Mouse (Mus musculus) yolk sac, embryonic 10.5 days (tissue): ENCODE data around the gene Necap1.

ENCODE experiments used
- DNase-seq: peaks from one replicate; pipeline ENCODE4 v3.0.0-alpha.2; 2017; ENCODE audit warnings: low spot score

The Necap1 gene

DNA sequence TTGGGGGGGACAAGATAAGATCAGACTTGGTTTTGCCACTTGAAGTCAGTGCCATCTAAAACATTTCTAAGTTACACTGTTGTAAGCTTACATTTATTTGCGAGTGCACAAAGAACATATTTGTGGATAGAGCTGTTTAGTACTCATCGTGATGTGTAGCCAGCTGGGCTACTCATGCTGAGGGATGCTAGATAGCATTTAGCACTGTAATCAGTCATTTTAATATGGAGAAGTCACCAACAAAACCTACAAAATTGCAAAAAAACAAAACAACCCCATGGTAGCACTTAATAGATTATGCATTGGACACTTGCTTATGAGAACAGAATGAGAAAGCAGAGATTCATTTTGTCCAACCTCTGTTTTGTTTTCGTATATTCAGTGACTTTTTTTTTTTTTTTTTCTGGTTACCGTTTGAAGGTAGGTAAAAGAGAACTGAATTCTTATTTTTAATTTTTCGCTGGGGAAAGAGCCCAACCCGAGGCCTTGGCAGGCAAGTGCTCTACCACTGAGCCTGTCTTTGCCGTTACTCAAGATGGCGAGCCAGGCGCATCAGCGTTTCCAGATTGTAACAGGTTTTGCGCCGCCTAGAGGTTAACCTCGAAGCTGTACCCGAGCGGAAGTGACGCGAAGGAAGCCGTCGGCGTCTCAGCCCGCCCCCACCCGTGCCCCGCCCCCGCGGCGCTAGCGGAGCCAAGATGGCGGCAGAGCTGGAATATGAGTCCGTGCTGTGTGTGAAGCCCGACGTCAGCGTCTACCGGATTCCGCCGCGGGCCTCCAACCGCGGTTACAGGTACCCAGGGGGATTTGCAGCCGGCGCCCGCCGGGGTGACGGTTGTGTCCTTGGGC is at the start of gene Necap1:
Gene Necap1, plus strand, starts transcription at position 604 of the 849 bp plus-strand sequence.
- DNase-seq, result peak; percentile 93

DNA sequence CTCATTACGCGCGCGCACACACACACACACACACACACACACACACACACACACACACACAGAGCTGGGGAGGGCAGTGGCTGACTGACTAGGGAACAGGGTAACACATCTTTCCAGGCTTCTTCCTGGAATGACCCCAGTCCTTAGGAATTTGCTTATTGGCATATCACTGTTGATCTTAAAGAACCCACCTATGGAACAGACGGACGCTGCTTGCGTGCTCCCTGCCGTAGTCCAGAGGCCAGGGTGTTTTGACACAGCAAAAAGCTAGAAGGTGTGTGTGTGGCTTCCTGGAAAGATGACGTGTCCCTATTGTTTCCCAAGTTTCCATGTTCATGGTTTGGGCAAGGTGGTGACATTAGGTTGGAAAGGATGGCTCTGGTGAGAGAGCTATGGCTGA is 49.1 kb upstream of the Necap1 start:
- DNase-seq, result peak; percentile 55

DNA sequence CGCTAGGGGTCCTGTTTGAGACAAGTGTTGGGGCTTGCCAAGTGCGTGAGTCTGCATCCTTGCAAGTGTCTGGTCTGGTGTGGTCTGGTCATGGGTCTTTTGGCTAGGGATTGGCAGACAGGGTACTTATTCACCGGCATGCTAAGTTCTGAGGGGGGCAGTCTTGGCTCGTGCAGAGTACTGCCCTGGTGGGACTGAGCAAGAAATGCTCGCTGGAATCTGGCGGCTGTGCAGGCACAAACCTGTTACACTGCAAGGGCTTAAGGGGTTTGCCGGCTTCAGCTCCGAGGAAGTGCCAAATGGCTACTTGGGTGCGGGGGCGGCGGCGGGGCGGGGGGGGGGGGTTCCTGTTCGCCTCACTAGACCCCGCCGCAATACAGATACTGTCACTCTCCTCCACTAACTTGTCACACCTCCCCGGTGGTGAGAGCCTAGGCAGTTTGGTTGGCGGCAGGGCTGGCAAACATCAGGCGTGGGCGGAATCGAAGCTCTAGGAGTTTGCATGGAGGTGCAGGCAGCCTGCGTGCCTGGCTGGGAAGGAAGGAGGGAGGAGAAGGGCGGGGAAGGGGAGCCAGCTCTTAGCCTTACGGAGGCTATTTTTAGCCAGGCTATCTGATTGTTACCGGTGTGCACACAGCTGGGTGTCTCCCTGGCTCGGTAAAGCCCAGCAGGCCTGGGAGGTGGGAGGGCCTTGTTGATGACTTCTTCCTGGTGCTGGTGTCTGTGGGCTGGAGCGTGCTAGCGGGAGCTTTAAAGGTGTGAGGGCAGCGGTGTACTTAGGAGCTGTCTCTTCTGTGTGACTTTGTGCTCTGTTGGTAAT is 48.1 kb upstream of the Necap1 start:
- DNase-seq, result peak; percentile 86

DNA sequence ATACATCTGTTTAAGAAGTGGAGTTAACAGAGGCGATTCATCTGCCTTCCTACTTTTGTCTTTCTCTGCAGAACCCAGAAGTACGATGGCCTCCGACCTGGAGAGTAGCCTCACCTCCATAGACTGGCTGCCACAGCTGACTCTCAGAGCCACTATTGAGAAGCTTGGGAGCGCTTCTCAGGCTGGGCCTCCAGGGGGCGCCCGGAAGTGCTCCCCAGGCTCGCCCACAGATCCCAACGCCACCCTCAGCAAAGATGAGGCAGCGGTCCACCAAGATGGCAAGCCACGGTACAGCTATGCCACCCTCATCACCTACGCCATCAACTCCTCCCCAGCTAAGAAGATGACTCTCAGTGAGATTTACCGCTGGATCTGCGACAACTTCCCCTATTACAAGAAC is 46.2 kb upstream of the Necap1 start:
- DNase-seq, result no peak

DNA sequence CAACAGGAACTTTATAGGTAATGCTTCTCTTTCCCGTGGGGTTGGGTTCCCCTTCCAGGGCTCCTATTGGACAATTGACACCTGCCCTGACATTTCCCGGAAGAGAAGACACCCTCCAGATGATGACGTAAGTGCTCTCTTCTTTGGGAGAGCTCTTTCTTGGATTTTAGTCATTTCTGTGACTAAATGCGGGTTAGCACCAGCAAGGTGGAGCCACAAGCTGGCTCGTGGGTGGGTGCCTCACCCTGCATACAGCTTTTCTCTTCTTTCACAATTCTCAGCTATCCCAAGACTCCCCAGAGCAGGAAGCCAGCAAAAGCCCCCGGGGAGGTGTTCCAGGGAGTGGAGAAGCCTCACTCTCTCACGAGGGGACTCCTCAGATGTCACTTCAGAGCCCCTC is 41.4 kb upstream of the Necap1 start:
- no peak for DNase-seq

DNA sequence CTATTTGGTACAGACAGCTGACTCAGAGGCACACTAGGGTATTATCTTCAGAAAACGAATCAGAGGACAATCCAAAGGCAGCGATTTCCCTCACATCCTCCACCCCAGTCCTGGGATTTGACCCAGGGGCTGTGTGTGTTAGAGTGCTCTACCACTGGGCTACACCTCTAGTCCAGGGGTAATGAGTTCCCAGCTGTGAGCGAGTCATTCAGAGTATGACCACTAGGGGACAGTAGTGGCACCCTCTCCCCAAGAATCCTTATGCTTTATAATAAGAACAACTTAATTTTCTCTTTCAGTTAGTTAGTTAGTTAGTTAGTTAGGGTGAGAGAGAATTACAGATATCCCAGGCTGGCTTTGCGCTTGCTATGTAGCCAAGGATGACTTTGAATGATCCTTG is 39.9 kb upstream of the Necap1 start:
- no peak for DNase-seq

DNA sequence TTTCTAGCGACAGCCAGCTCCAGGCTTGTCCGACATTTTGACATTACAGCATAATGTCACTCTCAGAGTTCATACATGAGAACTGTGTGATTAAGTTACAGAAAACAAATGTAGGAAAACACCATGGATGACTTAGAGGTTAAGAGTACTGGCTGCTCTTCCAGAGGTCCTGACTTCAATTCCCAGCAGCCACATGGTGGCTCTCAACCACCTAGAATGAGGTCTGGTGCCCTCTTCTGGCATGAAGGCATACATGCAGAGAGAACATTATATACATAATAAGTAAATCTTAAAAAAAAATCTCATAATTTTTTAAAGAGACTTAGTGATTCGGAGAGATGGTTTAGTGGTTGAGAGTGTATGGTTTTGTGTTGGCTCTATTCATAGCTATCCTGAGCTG is 37.3 kb upstream of the Necap1 start:
- no peak for DNase-seq

DNA sequence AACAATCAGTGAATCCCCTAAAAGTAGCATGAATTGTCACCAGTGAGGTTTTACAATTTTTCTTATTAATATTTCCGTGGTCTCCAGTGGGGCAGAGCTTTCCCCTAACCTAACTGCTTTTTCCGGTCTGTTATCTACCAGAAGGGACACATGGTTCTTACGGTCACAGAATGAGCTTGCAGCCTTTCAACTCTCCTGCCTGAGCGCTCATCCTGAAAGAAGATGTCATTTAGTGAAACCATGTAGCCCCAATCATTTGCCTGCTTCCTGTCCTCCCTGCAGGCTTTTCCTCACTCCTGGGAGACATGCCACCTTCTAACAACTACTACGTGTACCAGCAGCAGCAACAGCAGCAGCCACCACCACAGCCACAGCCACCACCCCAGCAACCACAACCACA is 36.7 kb upstream of the Necap1 start:
- no peak for DNase-seq

DNA sequence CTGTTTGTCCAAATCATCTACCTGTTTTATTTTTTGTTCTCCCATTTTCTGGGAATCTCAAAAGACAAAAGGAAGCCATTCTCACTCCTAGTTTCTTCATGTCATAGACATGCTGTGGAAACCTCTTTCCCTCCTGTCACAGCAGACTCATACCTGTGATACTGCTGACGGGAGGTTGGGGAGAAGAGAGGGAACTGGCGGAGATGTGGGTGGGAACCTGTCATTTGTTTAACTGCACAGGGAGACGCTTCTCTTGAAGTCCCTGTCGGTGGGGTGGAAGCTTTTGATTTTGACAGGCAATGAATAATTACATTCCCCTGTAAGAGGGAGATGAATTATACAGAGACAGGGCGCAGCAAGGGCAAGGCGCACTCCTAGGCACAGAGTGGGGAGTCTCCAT is 30.5 kb upstream of the Necap1 start:
- no peak for DNase-seq

DNA sequence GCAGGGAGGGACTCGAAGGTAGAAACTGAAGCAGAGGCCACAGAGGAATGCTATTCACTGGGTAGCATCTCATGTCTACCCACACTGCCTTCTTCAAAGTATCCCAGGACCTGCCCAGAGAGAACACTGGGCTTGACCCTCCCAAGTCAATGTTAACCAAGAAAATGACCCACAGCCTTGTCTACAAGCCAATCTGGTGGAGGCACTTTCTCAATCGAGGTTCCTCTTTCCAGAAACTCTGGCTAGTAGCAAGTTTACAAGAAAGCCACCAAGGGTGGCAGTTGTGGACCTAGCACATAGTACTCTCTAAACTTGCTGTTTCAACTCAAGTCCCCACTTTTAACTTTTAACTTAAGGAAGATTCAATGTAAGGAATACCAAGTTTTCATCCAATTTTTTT is 21.6 kb upstream of the Necap1 start:
- no peak for DNase-seq

DNA sequence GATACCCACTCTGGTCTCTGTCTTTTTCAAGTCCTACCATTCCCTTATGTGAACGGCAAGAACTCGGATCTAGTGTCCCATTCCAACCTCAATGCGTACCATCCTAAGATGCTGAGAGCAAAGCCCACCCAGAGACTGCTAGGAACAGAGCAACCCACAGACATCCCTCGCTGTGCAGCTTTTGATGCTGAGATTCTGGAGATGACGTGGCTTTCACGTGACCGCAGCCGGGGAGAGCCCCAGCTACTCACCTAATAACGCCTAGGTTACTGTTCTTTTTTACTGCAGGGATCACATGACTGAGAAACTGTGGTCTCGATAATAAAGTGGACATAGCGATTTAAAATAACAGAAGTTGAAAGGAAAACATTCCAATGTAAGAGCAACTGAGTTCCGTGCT is 19.7 kb upstream of the Necap1 start:
- no peak for DNase-seq

DNA sequence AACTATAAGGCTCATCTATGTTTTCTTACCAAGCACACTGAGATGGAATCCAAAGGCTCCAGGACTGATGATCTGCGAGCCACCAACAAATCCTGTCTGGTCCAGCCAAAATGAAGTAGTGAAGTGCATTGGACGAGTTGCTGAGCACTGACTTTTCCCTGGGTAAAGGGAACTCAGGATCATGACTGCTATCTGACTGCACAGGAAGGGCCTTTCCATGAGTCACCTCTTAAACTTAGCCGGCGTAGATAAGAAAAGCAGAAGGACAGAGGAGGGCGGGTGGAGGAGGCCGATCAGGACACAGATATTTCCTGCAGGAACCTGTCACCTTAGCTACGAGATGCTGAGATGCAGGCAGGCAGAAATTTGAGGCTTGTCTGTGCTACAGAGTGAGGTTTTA is 18.3 kb upstream of the Necap1 start, which contains the start of gene C3ar1:
Gene C3ar1, minus strand, starts transcription at position 207 of the 400 bp plus-strand sequence.
- no peak for DNase-seq

DNA sequence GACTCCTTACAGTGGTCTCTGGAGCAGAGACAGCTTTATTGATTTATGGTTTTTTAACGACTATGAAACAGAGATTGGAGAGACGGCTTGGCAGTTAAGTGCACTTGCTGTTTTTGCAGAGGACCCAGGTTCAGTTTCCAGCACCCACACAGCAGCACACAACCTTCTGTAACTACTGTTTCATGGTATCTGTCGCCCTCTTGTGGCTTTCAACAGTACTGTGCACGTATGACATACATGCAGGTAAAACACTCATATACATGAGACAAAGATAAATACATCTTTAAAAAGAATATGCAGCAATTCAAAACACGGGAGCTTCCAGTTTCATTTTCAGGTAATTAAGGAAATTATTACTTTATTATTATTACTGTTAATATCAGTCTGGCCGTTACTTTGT is 11.8 kb upstream of the Necap1 start:
- DNase-seq, result no peak

DNA sequence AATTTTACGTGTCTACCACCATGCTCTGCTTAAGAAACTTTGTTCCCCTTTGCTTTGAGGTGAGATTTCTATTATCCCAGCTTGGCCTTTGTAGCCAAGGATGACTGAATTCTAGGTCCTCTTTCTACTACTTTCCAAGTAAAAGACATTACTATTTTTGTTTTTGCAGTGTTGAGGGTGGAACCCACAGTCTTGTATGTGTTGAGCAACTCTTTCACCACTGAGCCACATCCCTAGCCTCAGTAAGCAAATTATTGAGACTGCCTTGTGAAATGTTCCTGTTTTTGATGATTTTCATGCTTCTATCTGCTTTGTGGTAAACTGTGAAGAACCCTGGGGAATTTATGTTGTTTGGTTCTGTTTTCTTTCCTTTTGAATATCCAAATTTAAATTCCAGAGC is 11.4 kb upstream of the Necap1 start:
- no peak for DNase-seq

DNA sequence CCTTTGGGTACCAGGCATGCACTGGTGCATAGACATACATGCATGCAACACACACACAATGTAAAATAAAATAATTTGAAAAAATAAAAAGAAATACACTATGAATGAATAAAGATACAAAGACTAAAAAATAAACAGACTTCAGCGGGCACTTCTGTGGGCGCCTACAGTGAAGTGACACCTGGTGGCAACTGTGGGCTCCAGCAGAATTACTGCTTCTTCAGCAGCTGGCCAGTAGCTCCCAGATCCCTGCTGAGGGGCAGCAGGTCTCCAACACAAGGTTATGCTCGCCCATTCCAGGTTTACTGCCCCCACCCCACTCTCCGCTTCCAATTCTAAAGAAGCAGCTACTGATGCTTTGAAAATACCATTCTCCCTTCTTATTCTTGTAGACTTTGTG is 6.4 kb upstream of the Necap1 start:
- DNase-seq, result no peak

DNA sequence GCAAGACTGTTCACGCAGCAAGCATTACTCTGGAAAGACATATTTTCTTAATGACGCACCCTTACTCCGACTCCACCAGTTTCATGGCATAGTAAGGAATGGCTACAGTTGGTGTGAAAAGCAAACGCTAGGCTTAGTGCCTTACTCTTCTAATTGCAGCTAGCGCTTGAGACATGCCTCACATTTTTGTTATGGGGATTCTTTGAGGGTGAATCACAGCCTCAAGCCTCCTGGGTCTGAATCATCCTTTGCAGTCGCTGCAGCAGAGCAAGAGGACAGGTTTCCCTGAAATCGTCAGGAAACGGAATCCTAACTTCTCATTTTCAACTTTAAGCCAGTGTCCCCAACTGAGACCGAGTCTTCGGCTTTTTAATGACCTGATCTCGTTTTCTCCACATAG is 4.4 kb upstream of the Necap1 start:
- DNase-seq, result peak; percentile 15

DNA sequence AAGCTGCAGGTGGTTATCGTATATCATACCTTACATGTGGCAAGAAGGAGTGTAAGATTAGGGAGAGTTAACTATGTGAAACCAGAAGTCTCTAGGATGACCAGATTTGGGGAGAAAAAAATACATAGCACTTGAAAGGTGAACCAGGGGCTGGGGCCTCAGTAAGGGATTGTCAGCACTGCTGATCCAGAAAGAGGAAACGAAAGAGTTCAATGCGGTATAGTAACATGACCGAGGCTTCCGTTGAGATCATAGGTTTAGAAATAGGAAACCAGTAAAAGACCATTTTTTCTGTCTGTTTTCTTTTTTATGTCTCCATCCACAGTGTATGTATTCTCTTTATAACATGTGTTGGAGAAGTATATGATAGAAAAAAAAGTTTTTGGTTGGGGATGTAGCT is 1.5 kb upstream of the Necap1 start:
- no peak for DNase-seq

DNA sequence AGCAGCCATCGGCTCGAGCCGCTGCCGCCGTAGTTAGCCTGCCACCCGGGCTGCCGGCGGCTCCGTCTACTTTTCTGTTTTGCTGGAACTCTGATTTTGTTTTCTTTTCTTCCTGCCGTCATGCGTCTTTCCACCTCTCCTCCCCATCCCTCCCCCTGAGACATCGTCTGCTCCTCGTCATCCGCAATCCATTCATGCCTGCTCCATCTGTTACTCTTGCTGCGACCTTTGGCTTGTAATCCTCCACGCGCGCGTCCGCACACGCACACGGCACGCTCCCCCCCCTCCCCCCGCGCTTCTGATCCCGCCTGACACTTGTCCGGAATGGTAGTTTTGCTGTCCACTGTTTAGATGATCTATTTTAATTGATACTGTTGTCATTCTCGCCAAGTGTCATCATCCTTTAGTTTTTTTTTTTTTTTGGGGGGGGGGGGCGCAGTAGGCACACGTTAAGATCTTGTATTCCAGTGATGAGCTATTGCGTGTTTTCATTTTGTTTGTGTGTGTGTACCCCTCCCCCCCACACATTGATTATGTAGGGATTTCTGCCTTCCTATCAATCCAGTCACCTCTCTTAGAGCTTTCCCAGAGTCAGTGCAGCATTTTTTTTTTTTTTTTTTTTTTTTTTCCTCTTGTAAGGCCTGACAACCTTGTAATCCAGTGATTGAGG is 581 bp downstream of the Necap1 start:
- DNase-seq, result no peak

DNA sequence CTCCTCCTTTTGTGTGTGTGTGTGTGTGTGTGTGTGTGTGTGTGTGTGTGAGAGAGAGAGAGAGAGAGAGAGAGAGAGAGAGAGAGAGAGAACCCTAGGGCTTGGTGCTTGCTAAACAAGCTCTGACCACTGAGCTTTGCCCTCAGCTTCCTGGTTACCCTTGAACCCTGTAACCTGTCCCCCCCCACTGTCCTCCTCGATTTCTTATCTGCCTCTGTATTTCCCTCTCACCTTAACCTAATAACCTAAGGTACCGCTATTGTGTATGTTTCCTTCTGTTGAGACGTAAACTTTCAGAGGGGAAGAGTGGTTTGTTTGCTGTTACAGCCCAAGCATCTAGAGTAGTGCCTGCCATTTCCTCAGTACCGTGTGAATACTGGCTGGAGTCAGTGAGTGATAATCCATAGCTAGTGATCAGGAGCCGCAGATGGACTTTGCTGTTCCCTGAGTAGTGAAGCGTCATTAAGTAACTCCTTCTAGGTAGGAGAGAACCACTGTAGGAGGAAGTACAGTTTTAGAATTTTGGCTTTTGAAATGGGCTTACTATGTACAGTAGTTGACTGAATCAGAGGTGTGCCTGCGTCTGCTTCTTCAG is 5.0 kb downstream of the Necap1 start:
- DNase-seq, result peak; percentile 58

DNA sequence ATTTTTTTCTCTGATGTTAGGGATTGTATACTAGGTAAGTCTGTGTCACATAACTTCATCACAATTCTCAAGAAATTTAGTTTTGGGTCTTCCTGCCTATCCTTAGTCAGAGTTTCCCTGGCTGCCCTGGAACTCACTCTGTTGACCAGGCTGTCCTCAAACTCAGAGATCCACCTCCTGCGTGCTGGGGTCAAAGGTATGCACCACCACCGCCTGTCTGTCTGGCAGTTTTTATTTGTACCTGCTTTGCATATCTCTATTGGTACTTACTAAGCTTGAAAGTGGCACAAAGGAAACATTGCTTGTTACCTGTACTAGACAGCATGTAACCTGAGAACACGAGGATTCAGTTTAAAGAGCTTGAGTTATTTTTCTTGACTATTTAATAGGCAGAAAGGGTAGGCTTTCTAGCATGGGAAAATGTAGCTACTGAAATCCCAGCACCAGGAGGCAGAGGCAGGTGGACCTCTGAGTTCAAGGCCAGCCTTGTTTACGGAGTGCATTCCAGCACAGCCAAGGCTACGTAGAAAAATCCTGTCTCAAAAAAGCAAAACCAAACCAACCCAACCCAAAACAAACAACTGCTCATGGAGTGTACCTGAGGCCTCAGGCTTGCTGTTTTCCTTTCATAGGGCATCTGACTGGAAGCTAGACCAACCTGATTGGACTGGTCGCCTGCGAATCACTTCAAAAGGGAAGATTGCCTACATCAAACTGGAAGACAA is 5.7 kb downstream of the Necap1 start:
- peak; percentile 73 for DNase-seq

DNA sequence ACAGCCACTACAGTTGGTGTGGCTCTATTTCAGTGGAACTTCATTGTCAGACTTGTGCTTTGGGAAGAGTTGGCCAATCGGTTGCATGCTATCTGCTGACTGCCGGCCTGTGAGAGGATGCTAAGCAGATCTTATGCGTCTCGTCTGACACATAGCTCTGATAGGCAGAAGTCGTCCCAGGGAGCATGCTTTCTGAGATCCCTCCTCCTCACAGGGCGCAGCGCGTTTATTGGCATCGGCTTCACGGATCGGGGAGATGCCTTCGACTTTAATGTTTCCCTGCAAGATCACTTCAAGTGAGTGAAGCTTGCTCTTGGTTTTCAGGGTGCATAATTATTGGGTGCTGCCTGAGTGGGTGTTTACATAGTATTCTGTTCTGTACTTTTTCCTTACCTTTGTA is 7.0 kb downstream of the Necap1 start:
- no peak for DNase-seq

DNA sequence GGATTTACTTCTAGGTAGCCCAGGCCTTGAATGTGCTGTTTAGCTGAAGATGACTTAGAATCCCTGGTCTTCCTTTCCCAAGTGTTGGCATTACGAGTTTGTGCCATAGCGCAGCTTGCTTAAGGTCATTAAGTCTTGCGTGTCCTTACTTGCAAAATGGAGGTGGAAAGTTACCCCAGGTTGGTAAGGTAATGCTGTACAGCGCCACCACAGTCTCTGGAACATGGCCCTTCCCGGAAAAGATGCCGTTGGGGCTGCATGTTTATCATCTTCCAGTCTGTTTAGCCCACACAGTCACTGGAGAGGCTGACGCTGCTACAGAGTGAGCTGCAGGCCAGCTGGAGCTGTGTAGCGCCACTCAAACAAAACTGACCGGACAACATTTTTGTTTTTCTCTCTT is 9.3 kb downstream of the Necap1 start:
- DNase-seq, result no peak
